Mouse (Mus musculus) megakaryocyte-erythroid progenitor cell, adult 5-6 weeks (primary cell): ENCODE results near the gene Frs3. TPM values are rescaled to one million over a fixed set of nuclear protein-coding genes. Genes with fewer than 3 reads are reported as not detected.

Experiments
- ATAC-seq: replicated peaks from 2 replicates; pipeline ENCODE4 v1.8.0; 2016; ENCODE audit warnings: mild to moderate bottlenecking, inconsistent platforms; ENCODE audit not compliant: severe bottlenecking, poor library complexity, low FRiP score, low TSS enrichment
- total RNA-seq, 2 experiments: library from RNA; stranded (forward) in 1 of 2; stranded (reverse) in 1 of 2; fragments of 200-1000, 215-1000 nt in 1 of 2; fragments of >200 nt in 1 of 2; fragmentation: Nextera tagmentation in 1 of 2; gene quantifications; 2 replicates each; pipeline ENCODE4 v1.2.3; 2014 to 2017

The Frs3 gene
- total RNA-seq, 2 experiments from 2014 or later: 0.26 TPM; not detected in 1

DNA sequence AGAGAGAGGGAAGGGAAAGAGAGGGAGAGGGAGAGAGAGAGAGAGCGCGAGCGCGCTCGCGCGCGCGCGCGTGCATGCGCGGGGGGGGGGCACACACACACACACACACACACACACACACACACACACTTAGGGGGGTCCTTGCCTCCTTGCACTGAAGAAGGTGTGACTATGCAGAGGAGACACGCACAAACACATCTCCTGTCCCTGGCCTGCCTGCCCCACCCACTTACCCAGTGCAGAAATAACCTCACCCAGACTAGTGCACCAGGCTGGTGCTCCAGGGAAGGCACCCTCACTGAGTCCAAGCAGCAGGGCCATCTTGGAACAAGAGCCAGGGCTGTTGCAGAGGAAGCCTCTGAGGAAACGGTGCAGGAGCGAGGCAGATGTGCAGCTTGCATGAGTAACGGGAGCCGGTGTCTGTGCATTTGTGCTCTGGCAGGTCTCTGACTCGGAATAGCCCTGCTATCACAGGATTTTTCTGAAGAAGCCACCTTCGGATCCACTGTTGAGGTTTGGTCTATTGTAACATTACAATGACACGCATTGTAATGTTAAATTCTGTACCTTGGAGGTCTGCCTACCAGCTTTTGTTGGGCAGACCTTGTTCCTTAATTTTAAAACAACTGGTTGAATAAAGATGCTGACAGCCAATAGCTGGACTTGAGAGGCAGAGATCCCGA lies 24.2 kb downstream of the Frs3 start:
- no peak for ATAC-seq

DNA sequence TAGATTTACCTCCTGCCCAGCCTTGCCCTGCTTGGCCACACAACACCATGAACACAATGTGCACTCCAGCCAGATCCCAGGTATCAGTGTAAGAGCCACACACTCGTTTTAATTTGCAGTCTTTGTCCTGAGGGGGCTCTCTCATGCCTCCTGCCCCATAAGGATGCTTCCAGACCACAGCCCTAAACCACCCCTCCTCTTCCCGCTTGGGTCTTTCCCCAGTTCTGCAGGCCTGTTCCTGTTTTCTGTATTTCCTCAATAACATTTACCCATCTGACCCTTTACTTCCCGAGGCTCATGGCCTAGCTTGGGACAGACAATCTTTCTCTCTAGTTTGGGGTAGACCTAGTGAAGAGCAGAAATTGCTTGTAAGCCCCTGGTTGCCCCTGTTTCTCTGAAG lies 26.2 kb downstream of the Frs3 start:
- ATAC-seq: no peak

DNA sequence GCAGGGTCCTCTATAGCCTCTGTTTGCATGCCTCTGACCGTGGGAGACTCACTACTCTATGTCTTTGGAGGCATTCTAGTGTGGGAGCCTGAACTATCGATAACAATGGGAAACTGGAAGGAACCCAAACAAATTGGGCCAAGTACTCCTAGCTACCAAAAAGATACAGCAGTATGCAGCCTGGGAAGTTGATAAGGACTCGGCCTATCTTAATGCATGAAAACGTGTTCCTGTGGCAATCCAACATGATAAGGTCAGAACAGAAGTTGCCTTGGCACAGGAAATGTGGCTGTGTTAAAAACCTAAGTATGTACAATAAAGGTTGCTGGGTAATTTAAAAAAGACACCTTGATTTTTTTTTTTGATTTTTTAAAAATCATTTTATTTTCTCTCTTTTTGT lies 32.4 kb downstream of the Frs3 start:
- ATAC-seq: peak; percentile 86

DNA sequence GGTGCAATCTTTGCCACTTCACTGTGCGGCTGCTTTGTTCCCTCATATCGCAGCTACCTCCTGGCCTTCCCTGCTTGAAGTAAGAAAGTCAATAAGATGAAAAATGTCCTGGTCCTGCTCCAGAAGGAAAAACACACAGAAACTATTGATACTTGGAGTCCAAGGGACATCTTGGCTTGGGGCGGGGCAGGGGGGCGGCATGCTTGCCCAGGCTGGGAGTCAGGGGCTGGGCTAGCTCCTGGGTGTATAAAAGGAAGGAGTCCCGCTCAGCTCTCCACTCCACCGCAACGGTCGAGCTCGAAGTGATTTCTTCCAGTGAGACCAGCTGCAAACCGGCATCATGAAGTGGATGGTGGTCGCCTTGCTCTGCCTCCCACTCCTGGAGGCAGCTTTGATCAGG lies 37.7 kb downstream of the Frs3 start, which contains the start of gene Pgc:
Gene Pgc, plus strand, starts transcription at position 277 of the 400 bp plus-strand sequence.
- ATAC-seq: no peak

DNA sequence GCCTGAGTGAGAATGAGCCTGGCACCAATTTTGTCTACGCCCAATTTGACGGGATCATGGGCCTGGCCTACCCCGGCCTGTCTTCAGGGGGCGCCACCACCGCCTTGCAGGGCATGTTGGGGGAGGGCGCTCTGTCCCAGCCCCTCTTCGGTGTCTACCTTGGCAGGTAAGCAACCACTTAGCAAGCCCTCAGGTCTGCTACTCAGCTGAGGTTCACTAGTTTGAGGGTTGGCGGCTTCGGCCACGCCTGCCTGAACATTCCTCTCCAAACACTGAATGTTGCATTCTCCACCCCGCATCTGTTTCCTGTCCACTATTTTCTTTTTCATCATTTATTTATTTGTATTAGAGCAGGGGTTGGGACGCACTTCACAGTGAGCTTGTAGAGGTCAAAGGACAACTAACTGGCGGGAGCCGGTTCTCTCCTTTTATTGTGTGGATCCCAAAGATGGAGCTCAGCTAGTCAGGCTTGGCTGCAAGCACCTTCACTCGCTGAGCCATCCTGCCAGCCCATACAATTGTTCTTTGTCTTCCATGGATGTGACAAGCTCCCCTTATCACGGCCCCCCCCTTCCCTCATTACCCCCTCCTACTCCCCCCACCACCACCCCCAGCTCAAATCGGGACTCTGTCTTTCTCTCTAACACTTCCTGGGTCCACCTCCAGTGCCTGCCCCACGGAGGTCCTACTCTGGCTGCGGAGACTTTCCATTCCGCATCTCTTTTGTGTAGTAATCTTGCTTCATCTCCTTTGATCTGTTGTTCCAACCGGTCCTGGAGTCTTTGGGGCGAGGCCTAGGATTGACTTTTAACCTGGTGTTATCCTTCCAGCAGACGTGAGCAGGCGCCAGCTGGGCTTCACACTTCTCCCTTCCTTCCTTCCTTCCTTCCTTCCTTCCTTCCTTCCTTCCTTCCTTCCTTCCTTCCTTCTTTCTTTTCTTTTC lies 42.1 kb downstream of the Frs3 start:
- ATAC-seq: no peak

DNA sequence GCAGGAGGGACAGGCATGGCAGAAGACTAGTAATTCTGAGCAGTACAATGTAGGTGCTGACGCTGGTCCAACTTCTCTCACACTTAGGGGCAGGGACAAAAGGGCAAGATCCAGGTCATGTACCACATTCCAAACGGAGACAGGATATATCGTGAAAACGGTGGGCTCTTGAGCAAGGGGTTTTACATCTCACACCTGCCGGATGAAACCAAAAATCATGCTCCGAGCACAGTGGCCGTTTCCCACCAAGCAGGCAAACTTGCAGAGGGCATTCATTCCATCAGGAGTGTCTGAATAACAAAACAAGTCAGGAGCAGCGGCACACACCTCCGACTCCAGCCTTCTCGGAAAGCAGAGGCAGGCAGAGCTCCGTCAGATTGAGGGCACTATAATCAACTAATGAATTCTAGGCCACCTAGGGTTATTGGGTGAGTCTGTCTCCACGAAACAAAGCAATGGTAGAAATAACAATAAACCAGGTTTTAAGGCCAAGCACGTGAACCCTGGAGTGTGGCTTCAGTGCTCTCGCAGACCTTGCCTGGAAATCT lies 46.8 kb downstream of the Frs3 start:
- ATAC-seq: no peak

DNA sequence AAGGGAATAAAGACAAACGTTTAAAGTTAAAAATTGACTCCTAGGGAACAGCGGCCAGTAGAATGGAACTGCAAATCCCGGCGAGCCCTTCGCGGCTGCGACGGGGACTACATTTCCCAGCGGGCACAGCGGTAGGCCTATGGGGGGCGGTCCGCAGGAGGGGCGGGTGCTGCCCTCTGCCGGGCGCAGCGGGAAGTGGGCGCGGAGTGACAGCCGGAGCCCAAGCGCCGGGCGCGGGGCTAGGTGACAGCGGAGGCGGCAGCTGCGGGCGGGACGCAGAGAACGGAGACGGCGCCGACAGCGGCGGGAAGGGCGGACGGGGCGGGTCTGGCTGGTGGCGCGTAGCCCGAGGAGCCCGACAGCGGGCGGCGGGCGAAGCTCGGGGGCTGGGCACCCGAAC lies 48.0 kb downstream of the Frs3 start, which contains the start of gene Tfeb:
Gene Tfeb, plus strand, starts transcription at position 175 of the 400 bp plus-strand sequence.
- peak; percentile 86 for ATAC-seq

DNA sequence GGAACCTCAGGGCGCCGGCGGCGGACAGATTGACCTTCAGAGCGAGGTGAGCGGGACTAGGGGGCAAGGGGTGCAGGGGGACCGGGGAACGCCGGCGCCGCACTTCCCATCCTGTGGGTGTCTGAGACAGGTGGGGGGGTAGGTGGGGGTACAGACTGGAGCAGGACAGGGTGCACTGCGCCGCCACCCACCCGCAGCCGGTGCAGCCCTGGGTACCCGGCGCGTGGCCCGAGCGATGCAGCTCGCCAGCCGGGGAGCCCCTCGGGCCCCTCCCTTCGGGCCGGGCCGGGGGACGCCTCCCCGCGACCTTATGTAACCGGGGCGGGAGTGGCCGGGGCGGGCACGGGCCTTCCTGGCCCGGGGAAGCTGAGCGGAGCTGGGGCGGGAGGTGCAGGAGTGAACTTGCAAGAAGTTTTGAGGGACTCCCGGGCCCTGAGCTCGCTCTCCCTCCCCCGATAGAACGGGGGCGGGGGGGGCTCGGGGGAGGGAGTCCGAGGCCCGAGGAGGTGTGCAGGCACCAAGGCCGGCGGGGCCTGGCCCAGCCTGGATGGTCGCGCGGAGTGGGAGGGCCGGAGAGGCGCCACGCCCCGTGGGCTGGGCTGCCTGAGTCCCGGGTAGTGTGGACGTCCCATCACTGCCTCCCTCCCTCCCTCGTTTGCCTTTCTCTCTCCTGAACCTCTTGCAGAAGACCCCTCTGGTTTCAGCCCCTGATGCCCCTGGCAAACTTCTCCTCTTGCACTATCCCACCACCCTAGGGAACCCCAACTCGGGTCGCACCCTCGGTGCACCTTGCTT lies 48.6 kb downstream of the Frs3 start:
- ATAC-seq: peak; percentile 58

DNA sequence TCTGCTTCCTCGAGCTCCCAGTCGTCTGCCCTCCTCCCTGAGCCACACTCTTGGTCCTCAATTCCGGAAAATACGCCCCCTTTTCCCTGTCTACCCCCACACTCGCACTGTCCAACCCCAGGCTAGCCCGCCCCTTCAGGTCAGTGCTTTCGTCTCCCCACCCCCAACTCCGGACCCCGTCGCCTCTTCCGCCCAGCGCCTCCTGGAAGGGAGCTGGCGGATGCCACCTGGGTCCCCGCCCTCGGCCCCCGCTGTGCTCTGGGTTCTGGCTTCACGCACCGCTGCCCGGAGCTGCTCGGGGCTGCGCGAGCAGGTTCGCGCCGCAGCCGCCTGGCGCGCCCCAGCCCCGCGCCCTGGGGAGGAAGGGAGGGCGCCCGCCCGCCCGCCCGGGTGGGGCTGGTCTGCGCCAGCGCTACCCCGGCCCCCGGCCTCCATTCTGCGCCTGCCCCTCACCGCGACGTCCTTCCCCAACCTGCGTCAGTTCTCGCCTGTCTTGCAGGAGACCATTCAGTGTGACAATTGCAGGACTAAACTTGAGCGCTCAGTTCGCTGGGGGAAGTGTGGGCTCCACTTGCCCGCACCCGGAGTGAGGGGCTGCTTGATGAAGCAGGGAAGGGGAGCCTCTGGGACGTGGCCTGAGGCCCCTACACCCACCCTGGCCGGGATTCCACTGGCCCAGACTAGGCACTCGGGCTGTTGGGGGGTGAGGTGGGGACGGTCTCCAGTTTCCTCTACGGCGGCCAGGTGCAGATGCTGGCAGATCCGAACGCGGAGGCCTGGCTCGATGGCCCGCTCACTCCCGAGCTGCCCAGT lies 49.4 kb downstream of the Frs3 start:
- 0 out of 2 replicates have a peak, but pooled peaks have one; percentile 17 for ATAC-seq

DNA sequence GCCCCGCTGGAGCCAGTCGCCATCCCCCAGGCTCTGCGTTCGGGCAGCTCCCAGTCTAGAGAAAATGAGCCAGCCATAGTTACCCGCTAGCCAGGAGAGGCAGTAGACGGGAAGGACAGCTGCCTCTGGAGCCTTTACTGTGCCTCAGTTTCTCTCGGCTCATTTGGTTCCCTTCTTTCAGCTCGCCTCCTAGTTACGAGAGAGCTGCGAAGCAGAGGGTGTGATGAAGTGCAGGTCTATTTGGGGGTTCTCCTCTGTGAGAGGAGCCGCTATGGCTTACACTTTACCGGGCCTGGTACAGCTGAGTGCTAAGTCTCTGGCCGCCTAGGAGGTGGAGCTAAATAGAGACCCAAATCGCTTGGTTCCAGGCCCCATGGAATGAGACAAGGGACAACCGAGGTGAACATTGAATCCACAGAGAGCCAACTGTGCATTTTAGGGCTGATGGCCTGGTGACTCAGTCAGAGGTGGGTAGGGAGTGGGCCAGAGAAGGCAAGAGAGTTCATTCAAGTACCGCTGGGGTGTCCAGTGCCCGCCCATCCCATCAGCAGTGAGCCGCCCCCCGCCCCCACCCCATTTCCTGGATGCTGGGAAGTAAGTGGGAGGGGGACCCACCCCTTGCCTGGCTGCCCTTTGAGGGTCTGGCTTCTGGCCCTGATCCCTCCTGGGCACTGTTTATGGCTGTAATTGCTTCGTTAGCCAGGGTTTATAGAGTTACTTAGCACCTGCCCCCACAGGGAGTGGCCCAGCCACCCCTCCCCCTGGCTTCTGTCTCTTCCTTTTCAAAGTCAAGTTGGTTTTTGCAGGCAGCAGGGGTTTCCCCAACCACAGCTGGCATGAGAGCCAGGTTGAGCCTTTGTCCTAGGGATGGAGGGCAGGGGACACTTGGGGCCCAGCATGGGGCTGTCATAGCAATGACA lies 50.3 kb downstream of the Frs3 start:
- ATAC-seq: no peak

DNA sequence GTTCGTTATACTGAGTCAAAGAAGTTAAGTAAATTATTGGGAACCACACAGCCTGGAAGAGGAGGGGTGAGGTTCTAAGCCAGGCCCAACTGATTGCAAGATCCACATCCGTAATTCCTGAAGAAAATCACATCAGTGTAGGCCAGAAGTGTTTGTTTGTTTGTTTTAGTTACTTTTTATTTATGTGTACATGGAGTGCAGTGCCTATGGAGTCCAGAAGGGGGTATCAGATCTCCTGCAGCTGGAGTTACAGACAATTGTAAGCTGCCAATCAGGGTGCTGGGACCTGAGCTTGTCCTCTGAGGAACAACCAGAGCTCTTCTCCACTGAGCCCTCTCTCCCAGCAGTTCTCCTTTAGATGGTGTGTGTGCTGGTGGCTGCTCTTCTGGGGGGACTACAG lies 51.4 kb downstream of the Frs3 start:
- no peak for ATAC-seq

DNA sequence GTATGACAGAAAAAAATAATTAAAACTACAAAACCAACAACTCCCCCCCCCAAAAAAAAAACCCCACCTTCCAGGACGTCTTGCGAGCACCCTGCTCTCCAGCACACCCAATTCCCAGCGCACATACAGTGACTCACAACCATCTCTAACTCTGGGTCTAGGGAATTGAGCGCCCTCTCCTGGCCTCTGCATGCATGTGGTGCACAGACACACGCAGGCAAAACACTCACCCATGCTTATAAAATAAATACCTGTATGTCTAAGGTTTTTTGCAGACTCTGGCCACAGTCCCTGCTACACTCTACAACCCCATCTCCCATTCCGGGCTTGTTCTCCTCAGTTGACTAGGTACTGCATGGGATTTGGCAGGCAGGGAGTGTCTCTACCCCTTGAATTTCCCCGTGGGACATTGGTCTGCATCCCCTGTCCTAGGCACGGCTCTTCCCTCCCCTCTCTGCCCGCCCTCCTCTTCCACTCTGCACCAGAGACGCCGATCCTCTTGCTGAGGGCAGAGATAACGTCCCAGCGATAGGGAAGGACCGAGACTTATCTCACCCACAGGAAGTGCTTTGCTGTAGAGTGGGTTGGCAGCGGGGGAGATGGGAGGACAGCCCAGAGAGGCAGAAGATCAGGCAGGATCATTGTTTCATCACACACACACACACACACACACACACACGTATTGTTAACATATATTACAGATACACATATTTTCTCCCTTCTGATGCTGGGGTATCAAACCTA lies 54.3 kb downstream of the Frs3 start:
- ATAC-seq: peak; percentile 84

DNA sequence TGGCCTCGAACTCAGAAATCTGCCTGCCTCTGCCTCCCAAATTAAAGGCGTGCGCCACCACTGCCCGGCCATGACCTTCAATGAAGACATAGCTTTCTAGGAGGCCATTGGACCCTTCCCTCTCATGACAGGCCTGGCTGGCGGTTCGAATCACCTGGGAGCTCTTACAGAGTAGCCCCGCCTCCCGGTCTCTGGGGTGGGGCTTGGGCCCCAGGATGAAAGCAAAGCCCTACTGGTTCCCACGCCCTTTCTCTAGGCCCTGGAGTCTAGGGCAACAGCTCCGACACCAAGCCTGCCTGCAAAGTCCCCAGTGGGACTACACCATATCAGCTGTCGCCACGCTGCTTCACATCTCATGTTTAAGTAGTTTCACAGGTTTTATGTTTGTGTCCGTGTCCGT lies 55.3 kb downstream of the Frs3 start:
- ATAC-seq: no peak

DNA sequence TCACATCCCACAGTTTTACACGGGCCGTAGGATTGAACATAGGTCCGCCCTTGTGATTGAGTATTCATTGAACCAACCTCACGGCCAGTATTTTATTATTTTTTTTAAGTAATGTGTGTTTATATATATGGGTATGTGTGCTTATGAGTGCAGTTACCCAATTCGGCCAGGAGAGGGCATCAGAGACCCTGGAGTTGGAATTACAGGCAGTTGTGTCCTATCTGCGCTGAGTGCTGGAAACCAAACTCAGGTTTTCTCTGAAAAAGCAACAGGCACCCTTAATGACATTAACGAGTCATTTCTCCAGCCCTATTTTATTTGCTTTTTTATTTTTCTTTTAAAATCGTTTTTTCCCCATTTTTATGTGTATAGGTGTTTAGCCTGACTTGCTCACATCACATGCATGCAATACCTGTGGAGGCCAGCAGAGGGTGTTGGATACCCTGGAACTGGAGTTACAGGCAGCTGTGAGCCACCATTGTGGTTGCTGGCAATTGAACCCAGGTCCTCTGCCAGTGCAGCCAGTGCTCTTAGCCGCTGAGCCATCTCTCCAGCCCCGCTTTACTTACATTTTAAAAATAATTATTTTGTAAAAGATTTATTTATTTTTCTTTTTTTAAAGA lies 56.0 kb downstream of the Frs3 start:
- ATAC-seq: no peak

DNA sequence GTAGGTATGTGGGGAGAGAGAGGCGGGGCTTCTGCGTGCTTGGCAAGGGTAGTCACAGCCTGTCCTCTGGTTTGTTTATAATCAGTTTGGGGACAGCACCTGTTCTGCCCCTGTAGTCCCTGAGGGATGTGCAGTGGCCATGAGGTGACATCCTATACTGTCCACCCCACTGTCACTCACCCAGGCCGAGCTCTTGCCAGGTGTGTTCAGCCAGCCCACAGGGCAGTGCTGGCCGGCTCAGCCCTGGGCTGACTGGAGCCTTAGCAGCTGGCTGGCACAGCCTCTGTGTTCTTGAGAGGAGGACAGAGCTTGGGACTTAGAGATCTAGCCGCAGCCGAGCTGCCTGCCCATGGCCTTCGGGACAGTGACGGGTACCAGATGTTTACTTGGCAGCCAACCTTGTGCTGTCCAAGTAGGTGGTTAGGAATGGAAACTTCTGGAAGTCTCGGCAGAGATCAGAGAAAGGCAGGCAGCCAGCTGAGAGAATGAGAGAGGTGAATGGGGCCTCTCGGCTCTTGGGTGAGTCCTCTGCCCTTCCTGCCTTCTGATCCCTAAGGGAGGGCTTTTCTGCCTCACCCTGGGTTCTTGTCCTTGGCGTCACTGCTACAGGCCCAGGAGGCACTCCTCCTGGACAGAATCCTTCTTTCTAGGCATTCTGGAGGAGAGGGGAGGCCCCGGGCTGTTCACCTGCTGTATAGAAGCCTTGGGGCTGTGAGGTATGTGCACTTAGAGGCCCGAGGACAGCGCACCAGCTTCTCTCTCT lies 60.1 kb downstream of the Frs3 start:
- no peak for ATAC-seq

DNA sequence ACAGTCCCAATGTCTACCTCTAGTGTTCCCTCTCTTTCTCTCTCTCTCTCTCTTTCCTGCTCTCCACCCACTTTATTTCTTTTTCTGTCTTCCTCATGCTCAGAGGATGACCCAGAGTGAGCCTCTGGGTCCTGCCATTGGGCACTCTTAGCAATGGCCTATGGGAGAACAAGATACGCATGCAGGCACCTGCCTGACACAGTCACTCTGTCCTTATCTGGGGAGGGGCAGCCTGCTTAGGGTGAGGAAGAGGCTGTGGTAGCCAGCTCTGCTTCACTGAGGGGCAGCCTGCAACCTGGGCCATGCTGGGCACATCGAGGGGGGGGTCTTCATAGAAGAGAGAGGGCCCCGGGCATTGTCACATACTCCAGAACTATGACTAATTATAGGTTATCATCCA lies 60.8 kb downstream of the Frs3 start:
- no peak for ATAC-seq
